19 mouse cellular contexts compared by ENCODE assay signal in genomic region chr2:125293969-125294491, GRCm38 (mm10). TPM values are rescaled to one million over a fixed set of nuclear protein-coding genes. Genes with fewer than 3 reads are reported as not detected.
A peak's percentile ranks its signal among the peaks of the same experiment; 100 is the strongest.
DNase-seq lines count a peak whose midpoint lies in the region; ATAC-seq and TF ChIP-seq lines count a peak whose summit lies in the region.
"Had no signal": no experiment of that assay in that cellular context is flagged by ENCODE, and none has a peak within 500 bp of the region (broad histone marks: within the 10 kb centered on the region; RNA-seq: fewer than 3 reads in every experiment).

No protein-coding gene starts in this region.

- TF ChIP-seq POLR2A in limb, embryonic 14.5 days (IDR thresholded peaks at IDR 0.05; ENCODE audit: borderline replicate concordance, extremely low read depth, insufficient read depth, insufficient read length) = no peak

- no peak for ATAC-seq in limb, embryonic 14.5 days (ENCODE audit: low FRiP score, low read depth)
- 0 out of 2 replicates have a peak, but pooled peaks have one; percentile 25 for ATAC-seq in limb, embryonic 15.5 days (ENCODE audit: insufficient number of reproducible peaks, low FRiP score, low TSS enrichment, low read depth)
- ATAC-seq in cerebellum, adult (ENCODE audit: insufficient number of reproducible peaks, low FRiP score, low TSS enrichment) = no peak
- no peak for ATAC-seq in erythroid progenitor cell, adult 5-6 weeks (replicated peaks; ENCODE audit: low FRiP score, poor library complexity, severe bottlenecking)
- ATAC-seq: activated CD4-positive, CD25-positive, alpha-beta regulatory T cell, adult 4 months; forebrain, embryonic 14.5 days; hindbrain, embryonic 16.5 days; intestine, postnatal 0 days; midbrain, embryonic 13.5 days had no signal

- H3K27me3 ChIP-seq in limb, embryonic 14.5 days (ENCODE audit: control insufficient read depth, insufficient read depth, low read length) = no peaks in the 10 kb centered on the region
- no peaks in the 10 kb centered on the region for H3K27me3 ChIP-seq in limb, embryonic 10.5 days (ENCODE audit: low read depth, poor library complexity, severe bottlenecking)
- H3K27me3 ChIP-seq in limb, embryonic 15.5 days = no peaks in the 10 kb centered on the region
- H3K27me3 ChIP-seq: midbrain, embryonic 13.5 days had no signal

- H3K4me2 ChIP-seq in limb, embryonic 14.5 days (replicated peaks; ENCODE audit: low read depth, low read length, severe bottlenecking) = no peak overlapping the region
- H3K4me2 ChIP-seq in limb, embryonic 15.5 days = no peak overlapping the region
- H3K4me2 ChIP-seq: midbrain, embryonic 13.5 days had no signal

- DNase-seq in limb, embryonic 14.5 days (ENCODE audit: low spot score) = peak; percentile 32
- DNase-seq in limb, embryonic 10.5 days (ENCODE audit: low spot score) = no peak
- DNase-seq in 3T3-L1 (ENCODE audit: low read depth, low spot score) = peak; percentile 99
- DNase-seq in Muller cell, postnatal 12 days (ENCODE audit: inconsistent ontology term) = peak; percentile 40
- DNase-seq: cerebellum, adult 9-10 months; left cerebral cortex, postnatal 4 days; lung, postnatal 4 days; retina, postnatal 1 day; right cerebral cortex, postnatal 4 days; thymus, postnatal 4 days had no signal

- H3K4me1 ChIP-seq in limb, embryonic 14.5 days (ENCODE audit: control insufficient read depth, insufficient read depth, low read length) = peaks cover 15% of the 10 kb centered on the region
- peaks cover 6% of the 10 kb centered on the region; the same call in 1 of the 2 replicates for H3K4me1 ChIP-seq in limb, embryonic 10.5 days
- H3K4me1 ChIP-seq in limb, embryonic 15.5 days = peaks cover 19% of the 10 kb centered on the region
- H3K4me1 ChIP-seq: midbrain, embryonic 13.5 days had no signal

- H3K4me3 ChIP-seq in limb, embryonic 14.5 days (replicated peaks; ENCODE audit: low read length) = no peak overlapping the region
- H3K4me3 ChIP-seq in limb, embryonic 10.5 days = no peak overlapping the region
- no peak overlapping the region for H3K4me3 ChIP-seq in limb, embryonic 15.5 days
- H3K4me3 ChIP-seq: midbrain, embryonic 13.5 days had no signal

- H3K9me3 ChIP-seq in limb, embryonic 14.5 days (ENCODE audit: control insufficient read depth, low read length) = no peaks in the 10 kb centered on the region
- H3K9me3 ChIP-seq in limb, embryonic 10.5 days (replicated peaks) = no peaks in the 10 kb centered on the region
- no peaks in the 10 kb centered on the region for H3K9me3 ChIP-seq in limb, embryonic 15.5 days
- H3K9me3 ChIP-seq: midbrain, embryonic 13.5 days had no signal

- whole genome bisulfite sequencing in limb, embryonic 14.5 days = 82% methylated on average over 5 of the region's 5 CpGs
- 92% methylated on average over 5 of the region's 5 CpGs for WGBS in limb, embryonic 10.5 days
- 70% methylated on average over 5 of the region's 5 CpGs for WGBS in limb, embryonic 15.5 days

- no peak overlapping the region for H3K27ac ChIP-seq in limb, embryonic 14.5 days (replicated peaks; ENCODE audit: low read depth, low read length)
- no peak overlapping the region for H3K27ac ChIP-seq in limb, embryonic 10.5 days
- no peak overlapping the region for H3K27ac ChIP-seq in limb, embryonic 15.5 days
- H3K27ac ChIP-seq: liver, embryonic 14.5 days; midbrain, embryonic 13.5 days had no signal

- H3K36me3 ChIP-seq in limb, embryonic 14.5 days (ENCODE audit: control insufficient read depth, insufficient read depth, low read length) = no peaks in the 10 kb centered on the region
- no peaks in the 10 kb centered on the region for H3K36me3 ChIP-seq in limb, embryonic 10.5 days
- H3K36me3 ChIP-seq in limb, embryonic 15.5 days = no peaks in the 10 kb centered on the region
- H3K36me3 ChIP-seq: midbrain, embryonic 13.5 days had no signal

- H3K9ac ChIP-seq in limb, embryonic 14.5 days (ENCODE audit: low read depth, low read length, severe bottlenecking) = no peak overlapping the region
- H3K9ac ChIP-seq in limb, embryonic 15.5 days = no peak overlapping the region
- H3K9ac ChIP-seq: liver, embryonic 14.5 days; midbrain, embryonic 13.5 days had no signal

RNA-seq across cellular contexts. Expression of gene Dut, which starts 47.0 kb away (rescaled TPM):
- 74.7 and 101 TPM in 2 replicates for polyA plus RNA-seq in limb, embryonic 14.5 days (2012; rRNA removed)
- polyA plus RNA-seq in limb, embryonic 14.5 days (2014; fragmentation: Nextera tagmentation; extraction: Ambion mirVana) = 126 and 129 TPM in 2 replicates
- polyA plus RNA-seq in limb, embryonic 10.5 days (2016; fragmentation: Nextera tagmentation; extraction: Ambion mirVana) = 257 and 309 TPM in 2 replicates
- polyA plus RNA-seq in limb, embryonic 15.5 days (2015; fragmentation: Nextera tagmentation; extraction: Ambion mirVana) = 97.0 and 100 TPM in 2 replicates
- total RNA-seq in erythroid progenitor cell, adult 5-6 weeks (2015; ENCODE audit: low replicate concordance) = 69.6 and 79.3 TPM in 2 replicates
- 80.2 and 93.8 TPM in 2 replicates for total RNA-seq in erythroid progenitor cell, adult 5-6 weeks (2017; ENCODE audit: low replicate concordance)
